ENCODE assay signal across 20 mouse cellular contexts in genomic region chr5:26407088-26407672, GRCm38 (mm10).
A peak's percentile ranks its signal among the peaks of the same experiment; 100 is the strongest.
DNase-seq lines count a peak whose midpoint lies in the region; ATAC-seq and TF ChIP-seq lines count a peak whose summit lies in the region.
"Had no signal": no experiment of that assay in that cellular context is flagged by ENCODE, and none has a peak within 500 bp of the region (broad histone marks: within the 10 kb centered on the region; RNA-seq: fewer than 3 reads in every experiment).

No protein-coding gene starts in this region.

- H3K27me3 ChIP-seq in kidney, embryonic 14.5 days (ENCODE audit: control insufficient read depth, insufficient read depth, low read length) = no peaks in the 10 kb centered on the region
- H3K27me3 ChIP-seq in kidney, adult 2 months (replicated peaks; ENCODE audit: control insufficient read depth, insufficient read depth, low read length) = no peaks in the 10 kb centered on the region
- H3K27me3 ChIP-seq in kidney, embryonic 16.5 days (ENCODE audit: insufficient read depth, low read length) = no peaks in the 10 kb centered on the region
- H3K27me3 ChIP-seq: embryonic facial prominence, embryonic 13.5 days; embryonic facial prominence, embryonic 15.5 days; forebrain, embryonic 12.5 days had no signal

- no peak overlapping the region for H3K4me2 ChIP-seq in kidney, embryonic 14.5 days (replicated peaks; ENCODE audit: low read depth, low read length)
- no peak overlapping the region for H3K4me2 ChIP-seq in kidney, embryonic 16.5 days (replicated peaks; ENCODE audit: low read depth, low read length)
- H3K4me2 ChIP-seq: embryonic facial prominence, embryonic 13.5 days; embryonic facial prominence, embryonic 15.5 days; forebrain, embryonic 12.5 days had no signal

- no peaks in the 10 kb centered on the region for H3K4me1 ChIP-seq in kidney, embryonic 14.5 days (ENCODE audit: control insufficient read depth, insufficient read depth, low read length)
- no peaks in the 10 kb centered on the region for H3K4me1 ChIP-seq in kidney, adult 2 months (ENCODE audit: control insufficient read depth, insufficient read depth, low read length)
- no peaks in the 10 kb centered on the region for H3K4me1 ChIP-seq in kidney, embryonic 16.5 days (ENCODE audit: insufficient read depth, low read length)
- H3K4me1 ChIP-seq: embryonic facial prominence, embryonic 13.5 days; embryonic facial prominence, embryonic 15.5 days; forebrain, embryonic 10.5 days; forebrain, embryonic 12.5 days had no signal

- TF ChIP-seq POLR2A in kidney, adult 2 months (IDR thresholded peaks at IDR 0.05; ENCODE audit: low read depth, low read length) = no peak

- H3K9me3 ChIP-seq in kidney, embryonic 14.5 days (ENCODE audit: control insufficient read depth, low read length) = no peaks in the 10 kb centered on the region
- H3K9me3 ChIP-seq in kidney, embryonic 16.5 days (ENCODE audit: low read length) = 0 out of 2 replicates have a peak, but pooled peaks cover 2% of the 10 kb centered on the region
- H3K9me3 ChIP-seq: embryonic facial prominence, embryonic 13.5 days; embryonic facial prominence, embryonic 15.5 days; forebrain, embryonic 10.5 days; forebrain, embryonic 12.5 days had no signal

- H3K4me3 ChIP-seq in kidney, embryonic 14.5 days (ENCODE audit: low read length) = no peak overlapping the region
- no peak overlapping the region for H3K4me3 ChIP-seq in kidney, adult 2 months (ENCODE audit: insufficient read depth, low read depth, low read length)
- H3K4me3 ChIP-seq in kidney, embryonic 16.5 days (ENCODE audit: low read length) = no peak overlapping the region
- H3K4me3 ChIP-seq: embryonic facial prominence, embryonic 13.5 days; embryonic facial prominence, embryonic 15.5 days; erythroblast, embryonic 14.5 days; forebrain, embryonic 10.5 days; forebrain, embryonic 12.5 days had no signal

- H3K9ac ChIP-seq in kidney, embryonic 14.5 days (ENCODE audit: low read depth, low read length) = no peak overlapping the region
- H3K9ac ChIP-seq in kidney, embryonic 16.5 days (replicated peaks; ENCODE audit: low read length) = no peak overlapping the region
- H3K9ac ChIP-seq: embryonic facial prominence, embryonic 13.5 days; embryonic facial prominence, embryonic 15.5 days; forebrain, embryonic 12.5 days had no signal

- 36% methylated on average over 2 of the region's 2 CpGs for WGBS in kidney, embryonic 14.5 days
- 37% methylated on average over 2 of the region's 2 CpGs for WGBS in kidney, adult 2 months
- WGBS in kidney, embryonic 16.5 days = 42% methylated on average over 2 of the region's 2 CpGs

- peak; percentile 85 for ATAC-seq in kidney, embryonic 14.5 days (ENCODE audit: low FRiP score, low TSS enrichment)
- ATAC-seq in kidney, embryonic 16.5 days (ENCODE audit: low FRiP score, low TSS enrichment) = peak; percentile 78; the same call in 1 of the 2 replicates
- ATAC-seq: forebrain, embryonic 14.5 days; forebrain, embryonic 16.5 days had no signal

- H3K36me3 ChIP-seq in kidney, embryonic 14.5 days (ENCODE audit: control insufficient read depth, insufficient read depth, low read length) = no peaks in the 10 kb centered on the region
- H3K36me3 ChIP-seq in kidney, adult 2 months (ENCODE audit: control insufficient read depth, insufficient read depth, low read length) = no peaks in the 10 kb centered on the region
- no peaks in the 10 kb centered on the region for H3K36me3 ChIP-seq in kidney, embryonic 16.5 days (ENCODE audit: insufficient read depth, low read length)
- H3K36me3 ChIP-seq: embryonic facial prominence, embryonic 13.5 days; embryonic facial prominence, embryonic 15.5 days; forebrain, embryonic 10.5 days; forebrain, embryonic 12.5 days had no signal

- no peak for DNase-seq in kidney, adult 2 months
- DNase-seq in kidney, adult 9 months = no peak
- DNase-seq: adrenal gland, adult 2 months; adrenal gland, postnatal 10 days; adrenal gland, postnatal 25 days; cerebellum, adult 11 months; cerebellum, adult 18-20 months; cerebellum, adult 8-10 months; cerebellum, adult 9-11 months; cerebellum, postnatal 14 days; cerebellum, postnatal 36 days had no signal

- H3K27ac ChIP-seq in kidney, embryonic 14.5 days (ENCODE audit: low read depth, low read length) = no peak overlapping the region
- no peak overlapping the region for H3K27ac ChIP-seq in kidney, adult 2 months (ENCODE audit: insufficient read depth, low read depth, low read length)
- no peak overlapping the region for H3K27ac ChIP-seq in kidney, embryonic 16.5 days (ENCODE audit: low read length)
- H3K27ac ChIP-seq: embryonic facial prominence, embryonic 13.5 days; embryonic facial prominence, embryonic 15.5 days; forebrain, embryonic 10.5 days; forebrain, embryonic 12.5 days had no signal

- no peak for TF ChIP-seq CTCF in kidney, adult 2 months (conservative IDR thresholded peaks at IDR 0.05; ENCODE audit: insufficient read depth, insufficient read length, low read depth, low read length)
